Mouse (Mus musculus) forebrain, embryonic 14.5 days (tissue): ENCODE measurements around the gene Rasd1. TPM values are rescaled to one million over a fixed set of nuclear protein-coding genes. Genes with fewer than 3 reads are reported as not detected.

Source experiments
- ATAC-seq: fragments of 200-750 bp; cut with Nextera tagmentation; 2 replicates; pipeline ENCODE4 v1.8.0; 2017; ENCODE audit warnings: mild to moderate bottlenecking, moderate library complexity
- DNase-seq: peaks from one replicate; pipeline ENCODE4 v3.0.0-alpha.2; 2015; ENCODE audit warnings: low spot score
- H3K27ac ChIP-seq: fragments of 300-500 bp; sonication (generic); 2 replicates; pipeline ENCODE4 v1.5.1; 2014; ENCODE audit warnings: low read depth, mild to moderate bottlenecking, control low read depth, low read length, moderate library complexity
- H3K27me3 ChIP-seq: fragments of 300-500 bp; sonication (generic); replicated peaks from 2 replicates; pipeline ENCODE4 v1.6.1; 2014; ENCODE audit warnings: low read length, control low read depth, mixed read lengths; ENCODE audit not compliant: control insufficient read depth, insufficient read depth
- H3K36me3 ChIP-seq: fragments of 300-500 bp; sonication (generic); 2 replicates; pipeline ENCODE4 v1.6.1; 2014; ENCODE audit warnings: low read length, control low read depth; ENCODE audit not compliant: control insufficient read depth, insufficient read depth
- H3K4me1 ChIP-seq: fragments of 300-500 bp; sonication (generic); 2 replicates; pipeline ENCODE4 v1.6.1; 2014; ENCODE audit warnings: antibody characterized with exemption, low read length, control low read depth; ENCODE audit not compliant: control insufficient read depth, insufficient read depth
- H3K4me2 ChIP-seq: fragments of 300-500 bp; sonication (generic); 2 replicates; pipeline ENCODE4 v1.6.1; 2014; ENCODE audit warnings: mild to moderate bottlenecking, control low read depth, low read length
- H3K4me3 ChIP-seq: fragments of 300-500 bp; sonication (generic); 2 replicates; pipeline ENCODE4 v1.5.1; 2014; ENCODE audit warnings: low read depth, low read length, control low read depth
- H3K9ac ChIP-seq: fragments of 300-500 bp; sonication (generic); 2 replicates; pipeline ENCODE4 v1.6.1; 2014; ENCODE audit warnings: mild to moderate bottlenecking, low read length, control low read depth, moderate library complexity
- H3K9me3 ChIP-seq: fragments of 300-500 bp; sonication (generic); replicated peaks from 2 replicates; pipeline ENCODE4 v1.6.1; 2016; ENCODE audit warnings: low read length, control low read depth, mixed read lengths; ENCODE audit not compliant: control insufficient read depth
- WGBS: fragments of 180-500 bp; shearing (Covaris S2); extraction: QIAGEN DNeasy Blood & Tissue Kit; methylation state at CpG from one replicate; pipeline ENCODE4 v1.1.7; 2014; 5-methylcytosine and 5-hydroxymethylcytosine counted together
- polyA plus RNA-seq: library from polyadenylated mRNA; unstranded; fragments of >200 nt; fragmentation: Nextera tagmentation; extraction: Ambion mirVana; gene quantifications from 2 replicates; pipeline ENCODE4 v1.2.1, GENCODE M21; 2014

Rasd1 gene
- 0.66 and 0.75 TPM in 2 replicates for polyA plus RNA-seq

GRCm38 (mm10) chr11:59964818-59965217, at the start of gene Rasd1:
Gene Rasd1 (minus strand): TSS chr11:59964944.
- DNase-seq (peak; percentile 40), ATAC-seq (peak; percentile 58)
- peaks cover 17% of the 10 kb centered on the region for H3K27me3 ChIP-seq
- under 1% methylated on average over 28 of the region's 28 CpGs for WGBS
- H3K9ac ChIP-seq = peak within 1 kb of the TSS; percentile 58
- peak within 1 kb of the TSS; percentile 91 for H3K4me2 ChIP-seq
- H3K27ac ChIP-seq = no peak within 1 kb of the TSS
- no peaks in the 10 kb centered on the region for H3K9me3 ChIP-seq
- peaks cover 18% of the 10 kb centered on the region for H3K36me3 ChIP-seq
- H3K4me1 ChIP-seq = peaks cover 16% of the 10 kb centered on the region
- H3K4me3 ChIP-seq = peak within 1 kb of the TSS; percentile 36

DNA sequence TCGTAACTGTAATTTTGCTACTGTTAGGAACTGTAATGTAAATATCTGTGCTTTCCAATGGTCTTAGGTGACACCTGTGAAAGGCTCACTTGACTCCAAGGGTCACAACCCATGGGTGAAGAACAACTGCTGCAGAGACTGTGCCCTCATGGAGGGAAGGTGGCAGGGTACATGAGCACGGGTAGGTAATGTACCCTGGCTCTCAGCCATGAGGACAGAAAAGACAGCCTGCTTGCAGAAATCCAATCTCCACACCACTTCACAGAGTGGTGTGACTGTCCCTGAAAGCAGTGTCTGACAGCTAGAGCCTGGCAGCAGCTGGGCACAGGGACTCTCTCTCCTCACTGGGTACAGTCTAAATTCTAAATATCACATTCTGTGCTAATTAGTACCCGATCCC, 46.8 kb upstream of the Rasd1 start:
- no peaks in the 10 kb centered on the region for H3K36me3 ChIP-seq
- no peak overlapping the region for H3K4me2 ChIP-seq
- DNase-seq (no peak), ATAC-seq (no peak)
- 75% methylated on average over 3 of the region's 3 CpGs for WGBS
- H3K4me1 ChIP-seq = peaks cover 9% of the 10 kb centered on the region; the same call in 1 of the 2 replicates
- H3K27ac ChIP-seq = no peak overlapping the region
- no peaks in the 10 kb centered on the region for H3K9me3 ChIP-seq
- H3K4me3 ChIP-seq = no peak overlapping the region
- H3K27me3 ChIP-seq = no peaks in the 10 kb centered on the region
- H3K9ac ChIP-seq = no peak overlapping the region

GRCm38 (mm10) chr11:60009451-60009850, 44.7 kb upstream of the Rasd1 start:
- no peak for ATAC-seq

GRCm38 (mm10) chr11:60005866-60006265, 41.1 kb upstream of the Rasd1 start:
- no peak for ATAC-seq
- 78% methylated on average over 3 of the region's 3 CpGs for WGBS
- no peak for DNase-seq

More at GRCm38 (mm10) chr11:60009451-60009850, 44.7 kb upstream of the Rasd1 start:
- 32% methylated on average over 3 of the region's 3 CpGs for WGBS
- DNase-seq = peak; percentile 40
- no peak overlapping the region for H3K4me3 ChIP-seq
- peaks cover 9% of the 10 kb centered on the region; the same call in 1 of the 2 replicates for H3K4me1 ChIP-seq
- H3K27me3 ChIP-seq = no peaks in the 10 kb centered on the region
- no peak overlapping the region for H3K4me2 ChIP-seq
- no peak overlapping the region for H3K27ac ChIP-seq
- H3K36me3 ChIP-seq = no peaks in the 10 kb centered on the region
- H3K9me3 ChIP-seq = no peaks in the 10 kb centered on the region
- no peak overlapping the region for H3K9ac ChIP-seq

DNA sequence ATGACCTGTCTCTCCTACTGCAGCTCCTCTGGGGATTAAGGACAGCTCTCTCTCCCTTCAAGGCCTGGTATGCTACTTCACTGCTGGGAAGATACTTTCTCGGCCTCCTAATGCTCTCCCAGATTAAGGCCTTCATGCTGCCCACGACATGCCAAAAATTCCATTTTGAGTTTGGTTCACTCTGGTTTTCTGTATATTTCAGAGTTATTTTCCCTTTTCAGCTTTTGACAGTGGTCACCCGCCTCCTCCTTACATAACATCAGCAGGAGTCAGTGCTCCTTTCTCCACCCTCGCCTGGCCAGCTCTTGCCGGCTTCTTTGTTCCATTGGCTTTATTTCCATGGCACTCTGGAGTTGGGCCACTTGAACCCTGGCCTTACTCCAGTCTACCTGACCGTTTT, 40.0 kb upstream of the Rasd1 start:
- Histone ChIP-seq H3K27ac (no peak overlapping the region), H3K4me3 (no peak overlapping the region), H3K9ac (no peak overlapping the region), H3K27me3 (no peaks in the 10 kb centered on the region), H3K36me3 (no peaks in the 10 kb centered on the region), H3K4me2 (no peak overlapping the region), H3K4me1 (peaks cover 6% of the 10 kb centered on the region; the same call in 1 of the 2 replicates), H3K9me3 (no peaks in the 10 kb centered on the region)
- 55% methylated on average over 6 of the region's 6 CpGs for WGBS
- DNase-seq (no peak), ATAC-seq (no peak)

More at GRCm38 (mm10) chr11:60005866-60006265, 41.1 kb upstream of the Rasd1 start:
- H3K27me3 ChIP-seq = no peaks in the 10 kb centered on the region
- H3K4me2 ChIP-seq = no peak overlapping the region
- H3K27ac ChIP-seq = no peak overlapping the region
- H3K4me3 ChIP-seq = no peak overlapping the region
- peaks cover 9% of the 10 kb centered on the region; the same call in 1 of the 2 replicates for H3K4me1 ChIP-seq
- H3K9me3 ChIP-seq = no peaks in the 10 kb centered on the region
- no peaks in the 10 kb centered on the region for H3K36me3 ChIP-seq
- no peak overlapping the region for H3K9ac ChIP-seq

- DNase-seq (no peak), ATAC-seq (no peak)
- Histone ChIP-seq H3K27ac (no peak overlapping the region), H3K36me3 (no peaks in the 10 kb centered on the region), H3K27me3 (no peaks in the 10 kb centered on the region), H3K4me3 (no peak overlapping the region), H3K4me1 (no peaks in the 10 kb centered on the region; the same call in 1 of the 2 replicates), H3K9me3 (no peaks in the 10 kb centered on the region), H3K9ac (no peak overlapping the region), H3K4me2 (no peak overlapping the region)
- WGBS = 82% methylated on average over 8 of the region's 8 CpGs
These were observed 39.1 kb upstream of the Rasd1 start for GRCm38 (mm10) chr11:60003811-60004210.

DNA sequence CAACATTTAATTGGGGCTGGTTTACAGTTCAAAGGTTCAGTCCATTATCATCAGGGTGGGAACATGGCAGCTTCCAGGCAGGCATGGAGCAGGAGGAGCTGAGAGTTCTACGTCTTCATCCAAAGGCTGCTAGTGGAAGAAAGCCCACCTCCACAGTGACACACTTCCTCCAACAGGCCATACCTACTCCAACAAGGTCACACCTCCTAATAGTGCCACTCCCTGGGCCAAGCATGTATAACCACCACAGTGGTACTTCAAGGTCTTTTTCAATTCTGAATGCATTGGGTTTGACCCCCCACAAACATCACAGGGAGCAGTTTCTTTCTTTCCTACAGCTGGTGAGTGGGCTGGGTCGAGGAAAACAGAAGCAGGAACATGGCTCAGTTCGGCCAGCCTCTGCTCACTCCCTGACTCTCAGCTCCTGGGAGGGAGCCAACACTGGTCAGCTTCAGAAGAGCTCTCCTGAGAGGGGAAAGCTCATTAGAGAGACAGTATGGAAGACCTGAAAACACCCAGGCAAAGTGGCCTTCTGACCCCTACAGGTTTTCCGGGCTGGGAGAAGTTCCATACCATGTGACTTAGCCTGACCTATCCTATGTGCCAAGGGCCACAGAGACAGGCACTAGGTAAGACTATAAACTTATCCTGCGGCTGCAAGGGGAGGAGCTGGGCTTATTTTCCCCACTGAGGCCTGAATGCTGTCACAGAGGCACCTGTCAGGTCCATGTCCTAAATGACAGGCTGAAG, 36.7 kb upstream of the Rasd1 start:
- 84% methylated on average over 5 of the region's 5 CpGs for WGBS
- H3K27me3 ChIP-seq = no peaks in the 10 kb centered on the region
- H3K36me3 ChIP-seq = no peaks in the 10 kb centered on the region

GRCm38 (mm10) chr11:59994318-59994717, 29.6 kb upstream of the Rasd1 start:
- H3K9ac ChIP-seq = no peak overlapping the region
- H3K27ac ChIP-seq = no peak overlapping the region
- H3K27me3 ChIP-seq = no peaks in the 10 kb centered on the region
- H3K4me1 ChIP-seq = no peaks in the 10 kb centered on the region
- no peaks in the 10 kb centered on the region for H3K36me3 ChIP-seq
- no peak overlapping the region for H3K4me3 ChIP-seq
- H3K9me3 ChIP-seq = no peaks in the 10 kb centered on the region
- H3K4me2 ChIP-seq = no peak overlapping the region
- DNase-seq (no peak), ATAC-seq (no peak)
- 81% methylated on average over 9 of the region's 9 CpGs for WGBS

More for the DNA sequence above, 36.7 kb upstream of the Rasd1 start:
- ATAC-seq = no peak
- no peak overlapping the region for H3K4me2 ChIP-seq
- H3K4me1 ChIP-seq = no peaks in the 10 kb centered on the region
- DNase-seq = no peak
- no peak overlapping the region for H3K9ac ChIP-seq
- H3K4me3 ChIP-seq = no peak overlapping the region
- H3K27ac ChIP-seq = no peak overlapping the region
- H3K9me3 ChIP-seq = no peaks in the 10 kb centered on the region

- H3K9ac ChIP-seq = no peak overlapping the region
These were observed 26.6 kb upstream of the Rasd1 start for GRCm38 (mm10) chr11:59991365-59991764.

More at GRCm38 (mm10) chr11:59991365-59991764, 26.6 kb upstream of the Rasd1 start:
- Histone ChIP-seq H3K4me3 (no peak overlapping the region), H3K4me1 (no peaks in the 10 kb centered on the region), H3K4me2 (no peak overlapping the region), H3K27ac (no peak overlapping the region), H3K27me3 (no peaks in the 10 kb centered on the region), H3K9me3 (no peaks in the 10 kb centered on the region), H3K36me3 (no peaks in the 10 kb centered on the region)
- ATAC-seq (no peak), DNase-seq (no peak)
- WGBS = 85% methylated on average over 8 of the region's 8 CpGs
